Mouse (Mus musculus) forebrain, embryonic 11.5 days (tissue): ENCODE measurements around the gene Phtf1. TPM values are rescaled to one million over a fixed set of nuclear protein-coding genes. Genes with fewer than 3 reads are reported as not detected.

Experiments
- ATAC-seq: fragments of 200-750 bp; cut with Nextera tagmentation; replicated peaks from 2 replicates; pipeline ENCODE4 v1.8.0; 2017; ENCODE audit warnings: moderate TSS enrichment; ENCODE audit not compliant: low FRiP score
- DNase-seq: peaks from one replicate; pipeline ENCODE4 v3.0.0-alpha.2; 2017; ENCODE audit warnings: low spot score
- H3K27ac ChIP-seq: fragments of 300-500 bp; sonication (generic); 2 replicates; pipeline ENCODE4 v1.5.1; 2014; ENCODE audit warnings: low read depth, low read length
- H3K27me3 ChIP-seq: fragments of 300-500 bp; sonication (generic); 2 replicates; pipeline ENCODE4 v1.6.1; 2014; ENCODE audit warnings: mild to moderate bottlenecking, low read length, mixed read lengths; ENCODE audit not compliant: control insufficient read depth, insufficient read depth
- H3K36me3 ChIP-seq: fragments of 300-500 bp; sonication (generic); 2 replicates; pipeline ENCODE4 v1.6.1; 2014; ENCODE audit warnings: mild to moderate bottlenecking, low read length, moderate library complexity, mixed read lengths; ENCODE audit not compliant: control insufficient read depth, insufficient read depth
- H3K4me1 ChIP-seq: fragments of 300-500 bp; sonication (generic); replicated peaks from 2 replicates; pipeline ENCODE4 v1.6.1; 2014; ENCODE audit warnings: low read length, mixed read lengths; ENCODE audit not compliant: control insufficient read depth, insufficient read depth
- H3K4me2 ChIP-seq: fragments of 300-500 bp; sonication (generic); 2 replicates; pipeline ENCODE4 v1.6.1; 2014; ENCODE audit warnings: low read depth, mild to moderate bottlenecking, low read length, moderate library complexity, mixed read lengths; ENCODE audit not compliant: severe bottlenecking
- H3K4me3 ChIP-seq: fragments of 300-500 bp; sonication (generic); 2 replicates; pipeline ENCODE4 v1.5.1; 2014; ENCODE audit warnings: low read depth, low read length
- H3K9ac ChIP-seq: fragments of 300-500 bp; sonication (generic); 2 replicates; pipeline ENCODE4 v1.6.1; 2014; ENCODE audit warnings: low read length
- H3K9me3 ChIP-seq: fragments of 300-500 bp; sonication (generic); 2 replicates; pipeline ENCODE4 v1.6.1; 2016; ENCODE audit warnings: low read length, mixed read lengths; ENCODE audit not compliant: control insufficient read depth
- WGBS: fragments of 180-500 bp; shearing (Covaris S2); extraction: QIAGEN DNeasy Blood & Tissue Kit; methylation state at CpG from one replicate; pipeline ENCODE4 v1.1.7; 2014; 5-methylcytosine and 5-hydroxymethylcytosine counted together
- polyA plus RNA-seq: library from polyadenylated mRNA; unstranded; fragments of >200 nt; fragmentation: Nextera tagmentation; extraction: Ambion mirVana; gene quantifications from 2 replicates; pipeline ENCODE4 v1.2.1, GENCODE M21; 2014

Gene Phtf1
- polyA plus RNA-seq, 1 experiment from 2014 or later: 46.8 TPM

DNA sequence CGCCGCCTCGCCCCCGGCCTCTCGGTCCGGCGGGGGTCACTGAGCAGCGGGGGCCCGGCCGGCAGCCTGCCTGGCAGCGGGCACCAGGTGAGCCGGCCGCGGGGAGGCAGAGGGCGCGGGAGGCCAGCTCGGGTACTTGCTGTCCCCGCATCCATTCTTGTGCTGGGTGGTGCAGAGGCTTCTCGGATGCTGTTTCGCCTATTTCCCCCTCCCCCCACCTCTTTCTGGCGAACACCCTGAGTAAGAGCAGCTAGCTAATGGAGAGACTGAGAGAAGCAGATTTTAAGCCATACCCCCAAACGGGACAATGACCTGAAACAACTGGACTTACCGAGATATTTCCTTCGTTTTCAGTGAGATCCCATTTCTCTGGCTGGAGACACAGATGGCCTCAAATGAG is 791 bp downstream of the Phtf1 start:
- WGBS: under 1% methylated on average over 23 of the region's 24 CpGs

DNA sequence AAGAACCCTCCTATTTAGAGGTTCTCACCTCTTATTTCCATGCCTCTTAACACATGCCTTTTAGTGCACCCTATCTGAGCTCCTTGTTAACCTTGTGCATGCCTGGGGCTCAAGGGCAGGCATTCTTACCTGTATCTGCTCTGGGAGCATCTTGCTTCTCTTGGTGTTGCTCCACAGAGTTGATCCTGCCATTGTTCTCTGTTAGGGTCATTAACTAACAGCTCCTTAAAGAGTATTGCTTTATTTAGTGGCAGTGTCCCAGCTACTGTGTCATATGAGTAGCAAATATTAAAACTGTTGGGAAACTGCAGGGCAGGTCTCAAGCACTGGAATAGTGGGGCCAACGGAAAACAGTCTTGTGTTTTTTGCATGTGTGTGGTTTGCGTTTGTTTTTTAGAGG is 3.2 kb downstream of the Phtf1 start:
- no peak overlapping the region for H3K4me3 ChIP-seq
- no peaks in the 10 kb centered on the region for H3K27me3 ChIP-seq
- 97% methylated on average over 2 of the region's 2 CpGs for WGBS
- H3K9me3 ChIP-seq: no peaks in the 10 kb centered on the region
- DNase-seq: no peak
- H3K4me2 ChIP-seq: no peak overlapping the region
- ATAC-seq: no peak
- H3K9ac ChIP-seq: no peak overlapping the region
- H3K4me1 ChIP-seq: peaks cover 3% of the 10 kb centered on the region; the same call in 1 of the 2 replicates
- no peak overlapping the region for H3K27ac ChIP-seq
- no peaks in the 10 kb centered on the region for H3K36me3 ChIP-seq

More for the DNA sequence above, 791 bp downstream of the Phtf1 start:
- H3K4me3 ChIP-seq: peak overlapping the region; percentile 78
- ATAC-seq (peak; percentile 79), DNase-seq (no peak)
- no peaks in the 10 kb centered on the region for H3K36me3 ChIP-seq
- H3K9ac ChIP-seq: peak overlapping the region; percentile 94
- H3K9me3 ChIP-seq: no peaks in the 10 kb centered on the region
- H3K4me2 ChIP-seq: peak overlapping the region; percentile 74
- peaks cover 3% of the 10 kb centered on the region; the same call in 1 of the 2 replicates for H3K4me1 ChIP-seq
- no peaks in the 10 kb centered on the region for H3K27me3 ChIP-seq
- H3K27ac ChIP-seq: peak overlapping the region; percentile 96

DNA sequence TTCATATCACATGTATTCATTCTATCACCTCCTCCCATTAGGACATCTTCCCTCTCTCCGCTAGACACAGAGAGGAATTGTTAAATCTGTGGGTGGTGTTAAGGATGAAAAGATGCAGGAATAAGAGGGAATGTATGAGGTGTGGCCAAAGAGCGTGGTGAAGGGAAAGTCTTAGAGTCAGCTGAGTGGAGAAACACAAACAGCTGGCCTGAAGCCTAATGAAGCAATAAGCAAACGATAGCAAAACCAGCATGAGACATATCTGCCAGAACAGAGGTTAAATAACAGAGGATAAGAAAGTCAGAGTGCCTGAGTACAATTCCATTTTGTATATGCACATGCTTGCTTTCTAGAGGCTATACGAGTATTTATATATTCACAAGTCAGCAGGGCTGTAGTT is 16.6 kb downstream of the Phtf1 start:
- H3K4me3 ChIP-seq: no peak overlapping the region
- no peak for DNase-seq
- no peaks in the 10 kb centered on the region for H3K36me3 ChIP-seq
- 64% methylated on average over 4 of the region's 4 CpGs for WGBS
- no peaks in the 10 kb centered on the region for H3K27me3 ChIP-seq
- H3K9ac ChIP-seq: no peak overlapping the region
- no peak overlapping the region for H3K4me2 ChIP-seq
- H3K27ac ChIP-seq: no peak overlapping the region
- no peaks in the 10 kb centered on the region for H3K4me1 ChIP-seq
- ATAC-seq: no peak
- no peaks in the 10 kb centered on the region for H3K9me3 ChIP-seq

DNA sequence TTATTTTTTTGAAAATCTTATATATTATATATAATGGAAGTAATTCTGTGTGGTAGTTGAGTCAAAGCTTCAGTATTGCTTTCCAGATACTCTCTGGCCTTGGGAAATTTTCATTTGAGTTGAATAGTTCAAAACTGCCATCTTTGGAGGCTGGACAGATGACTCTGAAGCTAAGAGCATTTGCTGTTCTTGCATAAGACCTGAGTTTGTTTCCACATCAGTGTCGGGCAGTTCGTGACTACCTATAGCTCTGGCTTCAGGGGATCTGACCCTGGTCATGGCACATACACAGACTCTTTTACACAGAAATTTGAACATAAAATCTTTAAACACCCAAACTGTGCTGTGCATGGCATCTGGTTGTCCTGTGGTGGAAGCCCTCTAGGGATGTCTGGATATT is 17.3 kb downstream of the Phtf1 start:
- H3K9ac ChIP-seq: no peak overlapping the region
- H3K4me1 ChIP-seq: no peaks in the 10 kb centered on the region

DNA sequence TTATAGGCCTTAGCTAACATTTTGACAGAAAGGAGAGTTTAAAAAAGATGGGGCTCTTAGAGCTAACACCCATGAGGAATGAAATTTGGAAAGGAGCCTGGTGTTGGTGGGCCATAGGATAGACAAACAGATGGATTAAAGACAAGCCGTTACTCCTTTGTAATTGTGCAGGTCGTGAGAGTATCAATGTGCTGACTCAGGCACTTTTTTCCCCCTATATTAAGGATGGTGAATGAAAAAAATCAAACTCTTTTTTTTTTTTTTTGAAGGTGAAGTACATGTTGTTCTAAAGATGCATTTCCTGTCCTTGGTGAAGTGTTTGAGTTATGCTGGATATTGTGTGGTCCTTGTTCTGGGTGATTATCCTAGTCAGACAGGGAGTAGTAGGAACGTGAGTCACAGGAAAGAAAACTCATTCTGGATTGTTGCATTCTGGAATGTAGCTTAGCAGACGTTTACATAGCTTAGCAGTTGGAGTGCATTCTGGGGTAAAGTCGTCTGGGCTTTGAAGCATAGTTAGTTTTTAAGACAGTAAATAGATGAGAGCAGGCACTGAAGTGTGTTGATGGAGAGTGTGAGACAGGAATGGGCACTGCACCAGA is 20.0 kb downstream of the Phtf1 start:
- no peaks in the 10 kb centered on the region; the same call in 1 of the 2 replicates for H3K36me3 ChIP-seq
- 70% methylated on average over 5 of the region's 5 CpGs for WGBS
- ATAC-seq (no peak), DNase-seq (no peak)
- no peak overlapping the region for H3K9ac ChIP-seq
- no peak overlapping the region for H3K4me3 ChIP-seq
- H3K9me3 ChIP-seq: no peaks in the 10 kb centered on the region
- H3K4me1 ChIP-seq: no peaks in the 10 kb centered on the region
- H3K27ac ChIP-seq: no peak overlapping the region
- no peaks in the 10 kb centered on the region for H3K27me3 ChIP-seq
- H3K4me2 ChIP-seq: no peak overlapping the region

More for the DNA sequence above, 17.3 kb downstream of the Phtf1 start:
- Histone ChIP-seq H3K27me3 (no peaks in the 10 kb centered on the region), H3K9me3 (no peaks in the 10 kb centered on the region), H3K4me3 (no peak overlapping the region), H3K4me2 (no peak overlapping the region), H3K27ac (no peak overlapping the region), H3K36me3 (no peaks in the 10 kb centered on the region)
- WGBS: 89% methylated on average over 2 of the region's 2 CpGs
- ATAC-seq (no peak), DNase-seq (no peak)

DNA sequence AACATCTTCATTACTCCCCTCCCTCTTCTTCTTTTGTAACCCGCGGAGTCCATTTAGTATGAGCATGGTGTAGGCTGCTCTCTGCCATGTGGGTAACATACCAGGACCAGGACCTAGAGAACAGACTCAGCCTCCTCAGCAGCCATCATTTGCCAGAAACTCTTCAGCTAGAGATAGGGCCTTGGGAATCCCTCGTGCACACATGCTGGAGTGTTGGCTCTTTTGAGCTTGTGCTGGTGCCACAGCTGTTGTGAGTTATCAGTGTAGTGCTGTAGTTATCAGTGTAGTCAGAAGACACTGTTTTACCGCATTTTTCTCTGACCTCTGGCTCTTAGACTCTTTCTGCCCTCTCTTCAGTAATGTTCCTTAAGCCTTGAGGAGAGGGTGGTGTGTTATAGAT is 21.4 kb downstream of the Phtf1 start:
- Histone ChIP-seq H3K9ac (no peak overlapping the region), H3K27ac (no peak overlapping the region), H3K27me3 (no peaks in the 10 kb centered on the region), H3K36me3 (no peaks in the 10 kb centered on the region; the same call in 1 of the 2 replicates), H3K4me2 (no peak overlapping the region), H3K4me1 (no peaks in the 10 kb centered on the region), H3K9me3 (no peaks in the 10 kb centered on the region), H3K4me3 (no peak overlapping the region)
- 91% methylated on average over 4 of the region's 4 CpGs for WGBS
- DNase-seq: no peak
- ATAC-seq: no peak

DNA sequence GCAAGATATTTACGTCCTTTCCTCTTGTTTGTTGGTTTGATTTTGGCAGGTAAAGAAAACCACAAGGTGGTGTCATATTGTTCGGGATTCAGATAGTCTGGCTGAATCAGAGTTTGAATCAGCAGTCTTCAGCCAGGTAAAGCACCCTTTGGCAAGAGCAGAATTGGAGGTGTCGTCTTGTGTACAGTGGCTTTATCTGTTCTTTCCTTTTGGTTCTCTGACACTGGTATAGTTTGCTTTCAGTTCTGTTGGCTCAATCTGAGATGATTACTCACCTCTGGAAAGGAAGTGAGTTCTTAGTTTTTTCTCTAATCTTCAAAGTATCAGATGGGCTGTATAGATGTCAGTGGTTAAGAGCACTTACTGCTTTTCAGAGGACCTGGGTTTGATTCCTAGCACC is 23.4 kb downstream of the Phtf1 start:
- 95% methylated on average over 3 of the region's 3 CpGs for WGBS

DNA sequence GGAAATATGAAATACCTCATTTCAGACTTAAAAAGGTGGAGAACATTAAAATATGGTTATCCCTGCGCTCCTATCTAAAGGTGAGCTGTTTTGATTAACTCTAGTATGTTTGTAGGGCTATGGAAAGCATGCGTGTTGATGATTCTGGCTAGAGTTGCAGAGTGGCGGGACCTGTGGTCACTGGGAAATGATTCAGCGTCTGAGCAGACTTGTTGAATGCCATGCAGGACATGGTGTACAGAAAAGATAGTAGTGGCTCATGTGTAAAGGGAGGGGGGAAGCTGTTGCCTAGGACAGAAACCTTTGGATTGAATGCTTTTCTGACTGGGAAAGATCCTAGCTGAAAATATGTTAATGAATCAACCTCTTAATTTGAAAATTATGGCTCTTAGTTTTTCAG is 30.8 kb downstream of the Phtf1 start:
- H3K27me3 ChIP-seq: no peaks in the 10 kb centered on the region
- no peak overlapping the region for H3K4me3 ChIP-seq
- no peaks in the 10 kb centered on the region for H3K9me3 ChIP-seq
- no peaks in the 10 kb centered on the region for H3K4me1 ChIP-seq
- H3K27ac ChIP-seq: no peak overlapping the region
- no peaks in the 10 kb centered on the region; the same call in 1 of the 2 replicates for H3K36me3 ChIP-seq
- DNase-seq: no peak
- no peak overlapping the region for H3K9ac ChIP-seq
- WGBS: 95% methylated on average over 4 of the region's 4 CpGs
- H3K4me2 ChIP-seq: no peak overlapping the region
- no peak for ATAC-seq

More for the DNA sequence above, 23.4 kb downstream of the Phtf1 start:
- Histone ChIP-seq H3K9me3 (no peaks in the 10 kb centered on the region), H3K9ac (no peak overlapping the region), H3K27ac (no peak overlapping the region), H3K4me3 (no peak overlapping the region), H3K4me1 (no peaks in the 10 kb centered on the region), H3K4me2 (no peak overlapping the region), H3K27me3 (no peaks in the 10 kb centered on the region), H3K36me3 (no peaks in the 10 kb centered on the region; the same call in 1 of the 2 replicates)
- ATAC-seq (no peak), DNase-seq (no peak)

DNA sequence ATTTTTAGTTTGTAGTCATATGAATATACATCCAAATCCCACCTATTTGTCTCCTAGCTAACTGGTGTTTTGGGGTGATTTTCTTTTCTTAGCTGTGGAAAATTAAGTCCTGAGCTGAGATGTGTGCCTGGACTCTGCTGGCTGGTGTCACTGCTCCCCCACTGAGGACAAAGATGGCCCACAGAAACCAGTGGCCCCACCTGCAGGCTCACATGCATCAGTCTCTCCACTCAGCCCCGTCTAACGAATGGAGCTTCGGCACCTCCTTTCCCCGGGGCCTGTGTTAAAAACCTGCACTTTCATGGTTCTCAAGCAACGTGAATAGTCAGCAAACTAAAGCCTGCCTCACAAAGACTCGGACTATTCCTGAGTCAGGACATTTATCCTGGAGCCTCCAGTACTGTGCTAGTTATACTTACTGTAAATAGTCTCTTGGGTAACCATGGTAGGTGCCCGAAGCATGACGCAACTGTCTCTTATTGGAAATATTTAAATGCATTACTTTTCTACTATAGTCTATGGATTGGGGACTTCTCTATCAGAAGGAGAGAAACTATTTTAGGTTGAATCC is 39.1 kb downstream of the Phtf1 start:
- DNase-seq: no peak
- H3K4me2 ChIP-seq: no peak overlapping the region
- no peaks in the 10 kb centered on the region for H3K27me3 ChIP-seq
- H3K9ac ChIP-seq: no peak overlapping the region
- no peaks in the 10 kb centered on the region for H3K4me1 ChIP-seq
- no peaks in the 10 kb centered on the region for H3K9me3 ChIP-seq
- H3K36me3 ChIP-seq: peaks cover 11% of the 10 kb centered on the region; the same call in 1 of the 2 replicates
- WGBS: 84% methylated on average over 8 of the region's 8 CpGs
- no peak for ATAC-seq
- H3K27ac ChIP-seq: no peak overlapping the region
- H3K4me3 ChIP-seq: no peak overlapping the region
